Mouse (Mus musculus) embryo, embryonic 10.5 days (tissue): ENCODE data around the gene Mcrip1.
"Not testable (repeated sequence)": the region's sequence is repeated elsewhere in the genome, so short reads cannot be mapped to it uniquely, and the experiment has no call there.

Experiments
- DNase-seq: peaks from one replicate; pipeline ENCODE4 v3.0.0-alpha.2; 2015; ENCODE audit warnings: low spot score

The Mcrip1 gene

GRCm38 (mm10) chr11:120575046-120575445, 25.5 kb upstream of the Mcrip1 start:
- DNase-seq: no peak

GRCm38 (mm10) chr11:120574278-120574600, 24.7 kb upstream of the Mcrip1 start:
- DNase-seq: no peak

GRCm38 (mm10) chr11:120573585-120574277, 24.2 kb upstream of the Mcrip1 start:
- DNase-seq: no peak

GRCm38 (mm10) chr11:120572752-120573584, 23.4 kb upstream of the Mcrip1 start, which contains the start of gene P4hb:
P4hb (minus strand) TSS chr11:120573253.
- DNase-seq: peak; percentile 99

- no peak for DNase-seq
Measured at GRCm38 (mm10) chr11:120572417-120572751, 22.9 kb upstream of the Mcrip1 start.

- DNase-seq: no peak
Measured at GRCm38 (mm10) chr11:120571754-120572416, 22.4 kb upstream of the Mcrip1 start.

- no peak for DNase-seq
Measured at GRCm38 (mm10) chr11:120571122-120571521, 21.6 kb upstream of the Mcrip1 start.

- DNase-seq: no peak
Measured at GRCm38 (mm10) chr11:120568324-120568723, 18.8 kb upstream of the Mcrip1 start.

- no peak for DNase-seq
Measured at GRCm38 (mm10) chr11:120565114-120565513, 15.6 kb upstream of the Mcrip1 start.

- DNase-seq: no peak
Measured at GRCm38 (mm10) chr11:120562949-120563348, 13.4 kb upstream of the Mcrip1 start.

- no peak for DNase-seq
Measured at GRCm38 (mm10) chr11:120560952-120561728, 11.6 kb upstream of the Mcrip1 start.

GRCm38 (mm10) chr11:120558843-120559242, 9.3 kb upstream of the Mcrip1 start:
- not testable (repeated sequence) for DNase-seq

- no peak for DNase-seq
Measured at GRCm38 (mm10) chr11:120555260-120555659, 5.7 kb upstream of the Mcrip1 start.

- no peak for DNase-seq
Measured at GRCm38 (mm10) chr11:120554834-120555233, 5.3 kb upstream of the Mcrip1 start.

- DNase-seq: no peak
Measured at GRCm38 (mm10) chr11:120552736-120553135, 3.2 kb upstream of the Mcrip1 start.

- no peak for DNase-seq
Measured at GRCm38 (mm10) chr11:120550810-120551440, 1.4 kb upstream of the Mcrip1 start, which contains the start of gene Ppp1r27. Ppp1r27 (minus strand) TSS chr11:120551132.

- DNase-seq: no peak
Measured at GRCm38 (mm10) chr11:120549986-120550809, 671 bp upstream of the Mcrip1 start.

- DNase-seq: no peak
Measured at GRCm38 (mm10) chr11:120548786-120549167, 750 bp downstream of the Mcrip1 start.

- no peak for DNase-seq
Measured at GRCm38 (mm10) chr11:120548214-120548613, 1.3 kb downstream of the Mcrip1 start.

GRCm38 (mm10) chr11:120547469-120547868, 2.1 kb downstream of the Mcrip1 start:
- DNase-seq: no peak

GRCm38 (mm10) chr11:120545964-120546363, 3.6 kb downstream of the Mcrip1 start:
- no peak for DNase-seq
